8 mouse cellular contexts compared by ENCODE assay signal in genomic region chr16:32499430-32500037, GRCm38 (mm10). TPM values are rescaled to one million over a fixed set of nuclear protein-coding genes. Genes with fewer than 3 reads are reported as not detected.
DNase-seq lines count a peak whose midpoint lies in the region; ATAC-seq lines count a peak whose summit lies in the region.

No protein-coding gene starts in this region.

- H3K27ac ChIP-seq in intestine, embryonic 14.5 days (ENCODE audit: low read depth), result no peak overlapping the region
- peak overlapping the region; percentile 87 for H3K27ac ChIP-seq in midbrain, embryonic 10.5 days (replicated peaks)

- H3K4me1 ChIP-seq in intestine, embryonic 14.5 days (replicated peaks; ENCODE audit: control insufficient read depth, insufficient read depth, low read length), result no peaks in the 10 kb centered on the region
- H3K4me1 ChIP-seq in midbrain, embryonic 10.5 days, result peaks cover 7% of the 10 kb centered on the region

- intact Hi-C loops in left cerebral cortex, postnatal 25 days (cut with DNase I), result loop anchor here (5.0 kb wide), 1 partner anchor 387 kb away; no protein-coding TSS in a partner anchor

- peak overlapping the region; percentile 33 for H3K4me3 ChIP-seq in intestine, embryonic 14.5 days (ENCODE audit: low read depth, low read length)
- H3K4me3 ChIP-seq in midbrain, embryonic 10.5 days, result peak overlapping the region; percentile 55

- peak overlapping the region; percentile 43 for H3K9ac ChIP-seq in intestine, embryonic 14.5 days (ENCODE audit: low read length)

- ATAC-seq in common myeloid progenitor, adult 5-6 weeks (replicated peaks; ENCODE audit: low read depth, poor library complexity, severe bottlenecking), result peak; percentile 80
- ATAC-seq in intestine, embryonic 14.5 days (replicated peaks; ENCODE audit: low FRiP score, low TSS enrichment, low read depth), result peak; percentile 87

- peak overlapping the region; percentile 65 for H3K4me2 ChIP-seq in intestine, embryonic 14.5 days (ENCODE audit: low read length)

- DNase-seq in ZHBTc4 (ENCODE audit: low read depth, low spot score), result peak; percentile 96
- DNase-seq in gastrocnemius, postnatal 10 days, result peak; percentile 89
- peak; percentile 97 for DNase-seq in intestine, embryonic 14.5 days (ENCODE audit: low spot score)
- DNase-seq in left cerebral cortex, postnatal 25 days (ENCODE audit: low spot score in 2 of 2), result peak; percentile 84 to 86
- DNase-seq in midbrain, embryonic 10.5 days (ENCODE audit: low spot score), result peak; percentile 90
- DNase-seq in right cerebral cortex, postnatal 4 days, result peak; percentile 89
- DNase-seq in yolk sac, embryonic 10.5 days (ENCODE audit: low spot score), result peak; percentile 80

- H3K9me3 ChIP-seq in intestine, embryonic 14.5 days (ENCODE audit: control insufficient read depth, low read length), result no peaks in the 10 kb centered on the region
- no peaks in the 10 kb centered on the region for H3K9me3 ChIP-seq in midbrain, embryonic 10.5 days (replicated peaks)

- no peaks in the 10 kb centered on the region for H3K36me3 ChIP-seq in intestine, embryonic 14.5 days (ENCODE audit: control insufficient read depth, insufficient read depth, low read length)
- H3K36me3 ChIP-seq in midbrain, embryonic 10.5 days, result no peaks in the 10 kb centered on the region

- H3K27me3 ChIP-seq in intestine, embryonic 14.5 days (replicated peaks; ENCODE audit: control insufficient read depth, insufficient read depth, low read length), result no peaks in the 10 kb centered on the region
- H3K27me3 ChIP-seq in midbrain, embryonic 10.5 days (ENCODE audit: low read depth, poor library complexity, severe bottlenecking), result peaks cover 9% of the 10 kb centered on the region

- WGBS in intestine, embryonic 14.5 days, result 8% methylated on average over 22 of the region's 22 CpGs
- 8% methylated on average over 22 of the region's 22 CpGs for WGBS in midbrain, embryonic 10.5 days

RNA-seq across cellular contexts. Expression of gene Zdhhc19, which starts 3.5 kb away (rescaled TPM):
- not detected in 2 replicates for total RNA-seq in common myeloid progenitor, adult 5-6 weeks (2017)
- total RNA-seq in gastrocnemius, postnatal 10 days (2021), result not detected
- polyA plus RNA-seq in intestine, embryonic 14.5 days (2014; fragmentation: Nextera tagmentation; extraction: Ambion mirVana), result 0.20 TPM in 1 of 2 replicates, not detected in the other
- total RNA-seq in left cerebral cortex, postnatal 25 days (2021), result not detected
- polyA plus RNA-seq in midbrain, embryonic 10.5 days (2016; fragmentation: Nextera tagmentation; extraction: Ambion mirVana), result not detected in 2 replicates

RNA-seq across cellular contexts. Expression of gene Slc51a, which starts 11.9 kb away (rescaled TPM):
- total RNA-seq in common myeloid progenitor, adult 5-6 weeks (2017), result 0.92 TPM in 1 of 2 replicates, not detected in the other
- total RNA-seq in gastrocnemius, postnatal 10 days (2021), result not detected
- 42.2 and 46.0 TPM in 2 replicates for polyA plus RNA-seq in intestine, embryonic 14.5 days (2014; fragmentation: Nextera tagmentation; extraction: Ambion mirVana)
- total RNA-seq in left cerebral cortex, postnatal 25 days (2021), result not detected
- 0.16 and 0.35 TPM in 2 replicates for polyA plus RNA-seq in midbrain, embryonic 10.5 days (2016; fragmentation: Nextera tagmentation; extraction: Ambion mirVana)
